Mouse (Mus musculus): ENCODE measurements at regions not wholly inside any gene's neighbourhood (a gene's known extent, or its start where the extent isn't known, plus 50 kb on each side); places are given as distances from the start of the nearest gene placed in this dataset.

GRCm38 (mm10) chr11:66605998-66606397 lies 80.2 kb upstream of the Shisa6 start:
- ATAC-seq, result no peak
- Histone ChIP-seq H3K27me3 (replicated peaks; ENCODE audit: control insufficient read depth, insufficient read depth, low read length) (no peaks in the 10 kb centered on the region), H3K27ac (ENCODE audit: low read depth, low read length) (no peak overlapping the region), H3K9me3 (ENCODE audit: control insufficient read depth, low read length) (no peaks in the 10 kb centered on the region), H3K4me2 (ENCODE audit: low read length) (no peak overlapping the region), H3K36me3 (ENCODE audit: control insufficient read depth, insufficient read depth, low read length) (no peaks in the 10 kb centered on the region), H3K9ac (ENCODE audit: low read depth, low read length) (no peak overlapping the region), H3K4me1 (ENCODE audit: control insufficient read depth, insufficient read depth, low read depth, low read length) (no peaks in the 10 kb centered on the region), H3K4me3 (ENCODE audit: low read length) (no peak overlapping the region)
- 79% methylated on average over 3 of the region's 3 CpGs for WGBS

DNA sequence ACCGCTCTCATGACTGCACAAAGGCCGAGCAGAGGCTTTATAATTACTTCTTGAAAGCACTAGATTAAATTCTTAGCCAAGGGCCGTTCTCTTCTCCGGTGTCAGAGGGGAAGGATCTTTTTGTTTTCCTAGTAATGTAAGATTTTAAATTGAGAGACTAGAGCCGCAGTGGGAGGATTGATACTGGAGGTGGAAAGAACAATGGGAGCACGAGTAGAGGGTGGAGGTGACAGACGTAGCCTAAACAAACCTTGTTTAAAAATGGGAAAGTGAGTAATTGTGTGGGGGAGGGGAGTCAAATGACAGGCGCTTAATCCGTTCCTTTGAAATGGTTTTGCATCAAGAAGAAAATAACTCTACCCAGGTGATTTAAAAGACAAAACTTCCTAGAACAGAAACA lies 80.9 kb upstream of the Shisa6 start:
- ATAC-seq, result no peak
- H3K27me3 ChIP-seq (replicated peaks; ENCODE audit: control insufficient read depth, insufficient read depth, low read length), result no peaks in the 10 kb centered on the region
- H3K9me3 ChIP-seq (ENCODE audit: control insufficient read depth, low read length), result no peaks in the 10 kb centered on the region
- H3K36me3 ChIP-seq (ENCODE audit: control insufficient read depth, insufficient read depth, low read length), result no peaks in the 10 kb centered on the region
- no peak overlapping the region for H3K9ac ChIP-seq (ENCODE audit: low read depth, low read length)
- H3K27ac ChIP-seq (ENCODE audit: low read depth, low read length), result no peak overlapping the region
- no peaks in the 10 kb centered on the region for H3K4me1 ChIP-seq (ENCODE audit: control insufficient read depth, insufficient read depth, low read depth, low read length)
- no peak overlapping the region for H3K4me3 ChIP-seq (ENCODE audit: low read length)
- no peak overlapping the region for H3K4me2 ChIP-seq (ENCODE audit: low read length)
- WGBS, result 47% methylated on average over 9 of the region's 9 CpGs

- Histone ChIP-seq H3K4me3 (ENCODE audit: low read length) (no peak overlapping the region), H3K9ac (ENCODE audit: low read depth, low read length) (no peak overlapping the region), H3K27me3 (replicated peaks; ENCODE audit: control insufficient read depth, insufficient read depth, low read length) (no peaks in the 10 kb centered on the region), H3K36me3 (ENCODE audit: control insufficient read depth, insufficient read depth, low read length) (no peaks in the 10 kb centered on the region), H3K4me1 (ENCODE audit: control insufficient read depth, insufficient read depth, low read depth, low read length) (no peaks in the 10 kb centered on the region), H3K9me3 (ENCODE audit: control insufficient read depth, low read length) (no peaks in the 10 kb centered on the region), H3K4me2 (ENCODE audit: low read length) (no peak overlapping the region), H3K27ac (ENCODE audit: low read depth, low read length) (no peak overlapping the region)
- ATAC-seq, result no peak
- 91% methylated on average over 2 of the region's 2 CpGs for WGBS
Measured at GRCm38 (mm10) chr11:66609733-66610132, 84.0 kb upstream of the Shisa6 start.

GRCm38 (mm10) chr11:66613150-66613549 lies 87.4 kb upstream of the Shisa6 start:
- no peaks in the 10 kb centered on the region for H3K27me3 ChIP-seq (replicated peaks; ENCODE audit: control insufficient read depth, insufficient read depth, low read length)
- no peak overlapping the region for H3K4me3 ChIP-seq (ENCODE audit: low read length)
- H3K27ac ChIP-seq (ENCODE audit: low read depth, low read length), result no peak overlapping the region
- H3K9me3 ChIP-seq (ENCODE audit: control insufficient read depth, low read length), result no peaks in the 10 kb centered on the region
- 10% methylated on average over 6 of the region's 6 CpGs for WGBS
- H3K36me3 ChIP-seq (ENCODE audit: control insufficient read depth, insufficient read depth, low read length), result no peaks in the 10 kb centered on the region
- no peak for ATAC-seq
- no peak overlapping the region for H3K9ac ChIP-seq (ENCODE audit: low read depth, low read length)
- no peak overlapping the region for H3K4me2 ChIP-seq (ENCODE audit: low read length)
- no peaks in the 10 kb centered on the region for H3K4me1 ChIP-seq (ENCODE audit: control insufficient read depth, insufficient read depth, low read depth, low read length)

GRCm38 (mm10) chr11:66625491-66625890 lies 99.7 kb upstream of the Shisa6 start:
- Histone ChIP-seq H3K4me1 (ENCODE audit: control insufficient read depth, insufficient read depth, low read depth, low read length) (no peaks in the 10 kb centered on the region), H3K27ac (ENCODE audit: low read depth, low read length) (no peak overlapping the region), H3K9me3 (ENCODE audit: control insufficient read depth, low read length) (no peaks in the 10 kb centered on the region), H3K36me3 (ENCODE audit: control insufficient read depth, insufficient read depth, low read length) (no peaks in the 10 kb centered on the region), H3K9ac (ENCODE audit: low read depth, low read length) (no peak overlapping the region), H3K4me3 (ENCODE audit: low read length) (no peak overlapping the region), H3K27me3 (replicated peaks; ENCODE audit: control insufficient read depth, insufficient read depth, low read length) (no peaks in the 10 kb centered on the region), H3K4me2 (ENCODE audit: low read length) (no peak overlapping the region)
- 95% methylated on average over 4 of the region's 4 CpGs for WGBS
- ATAC-seq, result no peak

GRCm38 (mm10) chr11:66656810-66657209 lies 131.0 kb upstream of the Shisa6 start:
- whole genome bisulfite sequencing, result 87% methylated on average over 3 of the region's 3 CpGs
- Histone ChIP-seq H3K36me3 (ENCODE audit: control insufficient read depth, insufficient read depth, low read length) (no peaks in the 10 kb centered on the region), H3K27ac (ENCODE audit: low read depth, low read length) (no peak overlapping the region), H3K4me1 (ENCODE audit: control insufficient read depth, insufficient read depth, low read depth, low read length) (no peaks in the 10 kb centered on the region), H3K4me3 (ENCODE audit: low read length) (no peak overlapping the region), H3K4me2 (ENCODE audit: low read length) (no peak overlapping the region), H3K9me3 (ENCODE audit: control insufficient read depth, low read length) (no peaks in the 10 kb centered on the region), H3K9ac (ENCODE audit: low read depth, low read length) (no peak overlapping the region), H3K27me3 (replicated peaks; ENCODE audit: control insufficient read depth, insufficient read depth, low read length) (no peaks in the 10 kb centered on the region)
- ATAC-seq, result no peak

DNA sequence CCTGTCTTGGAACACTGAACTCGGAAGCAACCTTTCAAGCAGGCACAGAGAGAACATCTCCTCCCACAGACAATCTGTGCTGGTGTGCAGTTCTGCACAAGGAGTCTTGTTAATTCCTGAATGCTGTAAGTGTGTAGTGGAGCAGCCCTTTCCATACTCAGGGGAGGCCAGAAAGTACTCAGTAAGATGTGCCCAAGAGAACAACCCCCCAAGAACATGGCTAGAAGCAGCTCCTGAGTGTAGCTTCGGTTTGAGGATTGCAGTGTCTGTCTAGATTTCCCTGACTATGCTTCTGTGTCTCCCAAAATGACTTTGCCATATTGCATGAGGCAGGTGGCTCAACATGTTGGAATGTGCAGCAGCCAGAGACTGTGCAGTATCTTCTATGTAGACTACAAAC lies 148.8 kb upstream of the Shisa6 start:
- Histone ChIP-seq H3K9me3 (ENCODE audit: control insufficient read depth, low read length) (no peaks in the 10 kb centered on the region), H3K27me3 (replicated peaks; ENCODE audit: control insufficient read depth, insufficient read depth, low read length) (no peaks in the 10 kb centered on the region), H3K27ac (ENCODE audit: low read depth, low read length) (no peak overlapping the region), H3K4me3 (ENCODE audit: low read length) (no peak overlapping the region), H3K4me1 (ENCODE audit: control insufficient read depth, insufficient read depth, low read depth, low read length) (no peaks in the 10 kb centered on the region), H3K4me2 (ENCODE audit: low read length) (no peak overlapping the region), H3K36me3 (ENCODE audit: control insufficient read depth, insufficient read depth, low read length) (no peaks in the 10 kb centered on the region), H3K9ac (ENCODE audit: low read depth, low read length) (no peak overlapping the region)
- no peak for ATAC-seq
- 50% methylated on average over 2 of the region's 2 CpGs for WGBS

GRCm38 (mm10) chr11:66680057-66680621 lies 154.4 kb upstream of the Shisa6 start:
- Histone ChIP-seq H3K27ac (ENCODE audit: low read depth, low read length) (peak overlapping the region; percentile 44), H3K9ac (ENCODE audit: low read depth, low read length) (no peak overlapping the region), H3K4me1 (ENCODE audit: control insufficient read depth, insufficient read depth, low read depth, low read length) (no peaks in the 10 kb centered on the region), H3K4me2 (ENCODE audit: low read length) (no peak overlapping the region), H3K4me3 (ENCODE audit: low read length) (no peak overlapping the region), H3K27me3 (replicated peaks; ENCODE audit: control insufficient read depth, insufficient read depth, low read length) (no peaks in the 10 kb centered on the region), H3K36me3 (ENCODE audit: control insufficient read depth, insufficient read depth, low read length) (no peaks in the 10 kb centered on the region), H3K9me3 (ENCODE audit: control insufficient read depth, low read length) (no peaks in the 10 kb centered on the region)
- peak; percentile 67 for ATAC-seq
- WGBS, result 55% methylated on average over 4 of the region's 4 CpGs

DNA sequence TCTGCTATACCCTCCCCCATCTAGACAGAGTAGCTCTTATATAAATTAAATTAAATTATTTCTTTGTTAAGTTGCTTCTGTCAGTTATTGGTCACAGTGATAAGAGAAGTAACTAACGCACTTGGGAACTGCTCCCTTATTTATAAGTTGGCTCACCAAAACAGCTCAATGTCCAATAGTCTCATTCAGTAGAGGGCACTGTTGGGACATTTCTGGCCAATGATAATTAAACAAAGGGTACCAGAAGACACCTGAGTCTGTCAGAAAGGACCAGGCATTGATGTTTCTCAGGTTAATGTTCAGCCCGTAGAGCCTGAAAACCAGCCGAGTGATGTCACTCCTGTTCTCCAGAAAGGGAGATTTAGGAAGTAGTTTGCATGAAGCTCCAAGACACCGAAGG lies 156.1 kb upstream of the Shisa6 start:
- Histone ChIP-seq H3K4me1 (ENCODE audit: control insufficient read depth, insufficient read depth, low read depth, low read length) (no peaks in the 10 kb centered on the region), H3K4me2 (ENCODE audit: low read length) (no peak overlapping the region), H3K36me3 (ENCODE audit: control insufficient read depth, insufficient read depth, low read length) (no peaks in the 10 kb centered on the region), H3K9me3 (ENCODE audit: control insufficient read depth, low read length) (no peaks in the 10 kb centered on the region), H3K27me3 (replicated peaks; ENCODE audit: control insufficient read depth, insufficient read depth, low read length) (no peaks in the 10 kb centered on the region), H3K27ac (ENCODE audit: low read depth, low read length) (no peak overlapping the region), H3K9ac (ENCODE audit: low read depth, low read length) (no peak overlapping the region), H3K4me3 (ENCODE audit: low read length) (no peak overlapping the region)
- WGBS, result 90% methylated on average over 4 of the region's 4 CpGs
- ATAC-seq, result no peak

DNA sequence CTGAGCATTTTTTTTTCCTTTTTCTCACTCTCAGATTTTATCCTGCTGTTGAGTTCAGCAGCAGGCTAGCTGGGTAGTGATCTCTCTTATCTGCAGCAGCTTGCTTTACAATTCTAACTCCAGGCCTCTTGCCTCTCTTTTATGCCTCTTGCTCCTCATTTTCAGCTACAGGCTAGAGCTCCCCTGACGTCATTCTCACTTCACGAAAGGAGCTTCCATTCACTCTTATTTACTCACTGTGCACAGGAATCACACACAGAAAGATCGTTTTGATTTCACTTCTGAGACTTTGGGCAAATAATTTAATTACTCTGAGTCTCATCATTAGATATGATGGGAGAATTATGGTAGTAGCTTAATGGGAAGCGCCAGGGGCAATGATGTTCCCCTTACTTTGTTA lies 158.4 kb upstream of the Shisa6 start:
- H3K4me2 ChIP-seq (ENCODE audit: low read length), result no peak overlapping the region
- H3K9me3 ChIP-seq (ENCODE audit: control insufficient read depth, low read length), result no peaks in the 10 kb centered on the region
- H3K4me1 ChIP-seq (ENCODE audit: control insufficient read depth, insufficient read depth, low read depth, low read length), result no peaks in the 10 kb centered on the region
- H3K9ac ChIP-seq (ENCODE audit: low read depth, low read length), result no peak overlapping the region
- H3K4me3 ChIP-seq (ENCODE audit: low read length), result no peak overlapping the region
- no peak overlapping the region for H3K27ac ChIP-seq (ENCODE audit: low read depth, low read length)
- 63% methylated on average over 4 of the region's 4 CpGs for WGBS
- ATAC-seq, result no peak
- H3K36me3 ChIP-seq (ENCODE audit: control insufficient read depth, insufficient read depth, low read length), result no peaks in the 10 kb centered on the region
- no peaks in the 10 kb centered on the region for H3K27me3 ChIP-seq (replicated peaks; ENCODE audit: control insufficient read depth, insufficient read depth, low read length)
